8 mouse cellular contexts compared by ENCODE assay signal in genomic region chr15:79723439-79723838, GRCm38 (mm10). TPM values are rescaled to one million over a fixed set of nuclear protein-coding genes. Genes with fewer than 3 reads are reported as not detected.
DNase-seq lines count a peak whose midpoint lies in the region; ATAC-seq and TF ChIP-seq lines count a peak whose summit lies in the region.

No protein-coding gene starts in this region.

- no peaks in the 10 kb centered on the region for H3K27me3 ChIP-seq in lung, embryonic 14.5 days (ENCODE audit: insufficient read depth, low read length)

- no peaks in the 10 kb centered on the region for H3K9me3 ChIP-seq in lung, embryonic 14.5 days (ENCODE audit: low read depth, low read length)

- no peaks in the 10 kb centered on the region for H3K4me1 ChIP-seq in lung, embryonic 14.5 days (ENCODE audit: insufficient read depth)

- H3K9ac ChIP-seq in lung, embryonic 14.5 days: no peak overlapping the region

- H3K36me3 ChIP-seq in lung, embryonic 14.5 days (ENCODE audit: insufficient read depth): peaks cover 87% of the 10 kb centered on the region

- 26% methylated on average over 1 of the region's 1 CpGs for WGBS in lung, embryonic 14.5 days

- TF ChIP-seq CTCF in lung, embryonic 14.5 days (IDR thresholded peaks at IDR 0.05; ENCODE audit: low read depth): peak; percentile 55

- H3K4me2 ChIP-seq in lung, embryonic 14.5 days: no peak overlapping the region

- ATAC-seq in lung, embryonic 14.5 days (ENCODE audit: insufficient read depth): no peak

- no peak overlapping the region for H3K27ac ChIP-seq in lung, embryonic 14.5 days (ENCODE audit: low read depth)

- DNase-seq in adrenal gland, adult (ENCODE audit: inconsistent age in 2 of 2, low spot score in 1 of 2): peak; percentile 45 to 72
- DNase-seq in adrenal gland, adult 18-20 months (ENCODE audit: low spot score in 2 of 2): no peak
- peak; percentile 44 to 49 for DNase-seq in layer of hippocampus, postnatal 10 days (ENCODE audit: low spot score in 2 of 2)
- no peak for DNase-seq in layer of hippocampus, postnatal 14 days (ENCODE audit: low spot score in 2 of 2)
- peak; percentile 30 for DNase-seq in ZHBTc4 (ENCODE audit: low read depth, low spot score)
- DNase-seq in gastrocnemius, postnatal 25 days: peak; percentile 62
- peak; percentile 37 for DNase-seq in lung, embryonic 14.5 days
- DNase-seq in spleen, postnatal 10 days (ENCODE audit: low spot score in 2 of 2): peak; percentile 33 to 64

- H3K4me3 ChIP-seq in lung, embryonic 14.5 days (ENCODE audit: low read depth, low read length): no peak overlapping the region

RNA-seq across cellular contexts. Expression of gene Sun2, which starts 18.9 kb away (rescaled TPM):
- 10 to 100 TPM; 53.1 to 75.3 TPM for total RNA-seq in adrenal gland, adult 18-20 months (2021)
- total RNA-seq in layer of hippocampus, postnatal 10 days (2021): 10 to 100 TPM; 16.1 to 19.1 TPM
- total RNA-seq in layer of hippocampus, postnatal 14 days (2021): 10 to 100 TPM; 18.5 to 23.3 TPM
- 10 to 100 TPM; 70.7 to 76.5 TPM for total RNA-seq in gastrocnemius, postnatal 25 days (2021)
- 7.5 and 8.6 TPM in 2 replicates for polyA plus RNA-seq in lung, embryonic 14.5 days (2014; fragmentation: Nextera tagmentation; extraction: Ambion mirVana)

RNA-seq across cellular contexts. Expression of gene Gtpbp1, which starts 32.8 kb away (rescaled TPM):
- 10 to 100 TPM; 28.8 to 30.2 TPM for total RNA-seq in adrenal gland, adult 18-20 months (2021)
- total RNA-seq in layer of hippocampus, postnatal 10 days (2021): 10 to 100 TPM; 42.5 to 46.8 TPM
- 10 to 100 TPM; 43.3 to 44.1 TPM for total RNA-seq in layer of hippocampus, postnatal 14 days (2021)
- 10 to 100 TPM; 20.4 to 21.7 TPM for total RNA-seq in gastrocnemius, postnatal 25 days (2021)
- 35.5 and 37.9 TPM in 2 replicates for polyA plus RNA-seq in lung, embryonic 14.5 days (2014; fragmentation: Nextera tagmentation; extraction: Ambion mirVana)

RNA-seq across cellular contexts. Expression of gene Josd1, which starts 35.7 kb away (rescaled TPM):
- total RNA-seq in adrenal gland, adult 18-20 months (2021): 10 to 100 TPM; 35.9 to 40.3 TPM
- total RNA-seq in layer of hippocampus, postnatal 10 days (2021): 10 to 100 TPM; 36.6 to 40.5 TPM
- total RNA-seq in layer of hippocampus, postnatal 14 days (2021): 10 to 100 TPM; 46.2 to 46.4 TPM
- 10 to 100 TPM; 12.1 to 16.0 TPM for total RNA-seq in gastrocnemius, postnatal 25 days (2021)
- polyA plus RNA-seq in lung, embryonic 14.5 days (2014; fragmentation: Nextera tagmentation; extraction: Ambion mirVana): 15.0 and 15.2 TPM in 2 replicates

RNA-seq across cellular contexts. Expression of gene Tomm22, which starts 52.8 kb away (rescaled TPM):
- total RNA-seq in adrenal gland, adult 18-20 months (2021): 100 to 1,000 TPM; 102 to 112 TPM
- 100 to 1,000 TPM in 1 of 2 experiments, 10 to 100 TPM in 1; 99.9 to 107 TPM for total RNA-seq in layer of hippocampus, postnatal 10 days (2021)
- total RNA-seq in layer of hippocampus, postnatal 14 days (2021): 100 to 1,000 TPM; 103 TPM
- total RNA-seq in gastrocnemius, postnatal 25 days (2021): 10 to 100 TPM; 67.1 to 72.6 TPM
- polyA plus RNA-seq in lung, embryonic 14.5 days (2014; fragmentation: Nextera tagmentation; extraction: Ambion mirVana): 244 and 245 TPM in 2 replicates

RNA-seq across cellular contexts. Expression of gene Dnal4, which starts 54.2 kb away (rescaled TPM):
- 10 to 100 TPM; 15.0 to 16.6 TPM for total RNA-seq in adrenal gland, adult 18-20 months (2021)
- total RNA-seq in layer of hippocampus, postnatal 10 days (2021): 10 to 100 TPM; 31.9 to 33.4 TPM
- total RNA-seq in layer of hippocampus, postnatal 14 days (2021): 10 to 100 TPM; 41.1 TPM
- total RNA-seq in gastrocnemius, postnatal 25 days (2021): 1 to 10 TPM; 5.9 to 6.1 TPM
- polyA plus RNA-seq in lung, embryonic 14.5 days (2014; fragmentation: Nextera tagmentation; extraction: Ambion mirVana): 61.0 and 63.8 TPM in 2 replicates

Comparison
In these comparisons a context has a peak if more than half of its experiments do, and no peak if none do; other contexts are left out.
1. DNase-seq: peak in adrenal gland, adult (2 of 2), layer of hippocampus, postnatal 10 days (2 of 2), ZHBTc4 (single experiment), gastrocnemius, postnatal 25 days (single experiment), lung, embryonic 14.5 days (single experiment) and spleen, postnatal 10 days (2 of 2); none in adrenal gland, adult 18-20 months (0 of 2) and layer of hippocampus, postnatal 14 days (0 of 2).